ENCODE assay signal across 39 mouse cellular contexts in genomic region chr5:147322183-147322582, GRCm38 (mm10). TPM values are rescaled to one million over a fixed set of nuclear protein-coding genes. Genes with fewer than 3 reads are reported as not detected.
A peak's percentile ranks its signal among the peaks of the same experiment; 100 is the strongest.
DNase-seq lines count a peak whose midpoint lies in the region; ATAC-seq and TF ChIP-seq lines count a peak whose summit lies in the region.
"Had no signal": no experiment of that assay in that cellular context is flagged by ENCODE, and none has a peak within 500 bp of the region (broad histone marks: within the 10 kb centered on the region; RNA-seq: fewer than 3 reads in every experiment).

Urad (minus strand) TSS chr5:147322440.

- peak; percentile 50 for DNase-seq in forebrain, embryonic 11.5 days (ENCODE audit: low spot score)
- DNase-seq in stomach, postnatal 0 days (ENCODE audit: low spot score), result no peak
- DNase-seq in liver, embryonic 14.5 days (ENCODE audit: low read depth in 3 of 3, low spot score in 3 of 3), result no peak
- no peak for DNase-seq in gastrocnemius, adult 2 months
- DNase-seq in heart, adult 8-10 months (ENCODE audit: low spot score), result no peak
- DNase-seq: adrenal gland, postnatal 36 days; cerebellum, adult 18-20 months; cerebellum, postnatal 14 days; heart, adult 2 months; heart, postnatal 14 days; kidney, adult 11 months; kidney, postnatal 25 days; lung, adult 18-20 months; lung, postnatal 4 days; retina, postnatal 1 day; right cerebral cortex, postnatal 14 days; thymus, postnatal 36 days had no signal

- H3K27me3 ChIP-seq in forebrain, embryonic 11.5 days (ENCODE audit: control insufficient read depth, insufficient read depth, low read length), result peaks cover 34% of the 10 kb centered on the region
- H3K27me3 ChIP-seq in forebrain, embryonic 13.5 days, result peaks cover 65% of the 10 kb centered on the region
- peaks cover 32% of the 10 kb centered on the region for H3K27me3 ChIP-seq in stomach, embryonic 15.5 days (replicated peaks)
- H3K27me3 ChIP-seq in stomach, postnatal 0 days (ENCODE audit: control insufficient read depth, insufficient read depth, low read length), result peaks cover 4% of the 10 kb centered on the region; the same call in 1 of the 2 replicates
- H3K27me3 ChIP-seq in liver, embryonic 14.5 days (ENCODE audit: control insufficient read depth, insufficient read depth, low read length), result peaks cover 3% of the 10 kb centered on the region

- intact Hi-C loops in gastrocnemius, adult 2 months (cut with DNase I), result loop anchor here (2.0 to 5.0 kb wide), 3 partner anchors 340 to 615 kb away; no protein-coding TSS in a partner anchor

- no peak within 1 kb of the TSS for H3K4me2 ChIP-seq in forebrain, embryonic 11.5 days (ENCODE audit: low read depth, low read length, severe bottlenecking)
- H3K4me2 ChIP-seq in forebrain, embryonic 13.5 days, result no peak within 1 kb of the TSS
- no peak within 1 kb of the TSS for H3K4me2 ChIP-seq in stomach, embryonic 15.5 days
- H3K4me2 ChIP-seq in stomach, postnatal 0 days (replicated peaks; ENCODE audit: low read depth), result no peak within 1 kb of the TSS
- no peak within 1 kb of the TSS for H3K4me2 ChIP-seq in liver, embryonic 14.5 days (ENCODE audit: low read depth)
- H3K4me2 ChIP-seq: forebrain, embryonic 15.5 days; kidney, embryonic 15.5 days; midbrain, embryonic 15.5 days; neural tube, embryonic 15.5 days had no signal

- no peak within 1 kb of the TSS for H3K4me3 ChIP-seq in forebrain, embryonic 11.5 days (ENCODE audit: low read depth, low read length)
- H3K4me3 ChIP-seq in forebrain, embryonic 13.5 days, result no peak within 1 kb of the TSS
- no peak within 1 kb of the TSS for H3K4me3 ChIP-seq in stomach, embryonic 15.5 days (replicated peaks)
- no peak within 1 kb of the TSS for H3K4me3 ChIP-seq in stomach, postnatal 0 days (ENCODE audit: low read depth, low read length)
- no peak within 1 kb of the TSS for H3K4me3 ChIP-seq in liver, embryonic 14.5 days (ENCODE audit: insufficient read depth in 1 of 2, low read depth in 2 of 2, low read length in 2 of 2)
- H3K4me3 ChIP-seq in gastrocnemius, adult 2 months, result no peak within 1 kb of the TSS
- H3K4me3 ChIP-seq: forebrain, embryonic 15.5 days; heart, adult 2 months; kidney, embryonic 15.5 days; midbrain, embryonic 10.5 days; midbrain, embryonic 15.5 days; neural tube, embryonic 15.5 days had no signal

- H3K9me3 ChIP-seq in forebrain, embryonic 11.5 days (ENCODE audit: control insufficient read depth, low read length), result no peaks in the 10 kb centered on the region
- H3K9me3 ChIP-seq in forebrain, embryonic 13.5 days (replicated peaks), result no peaks in the 10 kb centered on the region
- H3K9me3 ChIP-seq in stomach, embryonic 15.5 days, result no peaks in the 10 kb centered on the region
- no peaks in the 10 kb centered on the region for H3K9me3 ChIP-seq in stomach, postnatal 0 days (ENCODE audit: control insufficient read depth, low read length)
- H3K9me3 ChIP-seq in liver, embryonic 14.5 days (ENCODE audit: control insufficient read depth, low read length), result no peaks in the 10 kb centered on the region
- H3K9me3 ChIP-seq: forebrain, embryonic 15.5 days; kidney, embryonic 15.5 days; midbrain, embryonic 10.5 days; midbrain, embryonic 15.5 days; neural tube, embryonic 15.5 days had no signal

- H3K27ac ChIP-seq in forebrain, embryonic 11.5 days (ENCODE audit: low read depth, low read length), result no peak within 1 kb of the TSS
- H3K27ac ChIP-seq in forebrain, embryonic 13.5 days, result no peak within 1 kb of the TSS
- H3K27ac ChIP-seq in stomach, embryonic 15.5 days, result no peak within 1 kb of the TSS
- H3K27ac ChIP-seq in stomach, postnatal 0 days (replicated peaks), result no peak within 1 kb of the TSS
- no peak within 1 kb of the TSS for H3K27ac ChIP-seq in liver, embryonic 14.5 days
- no peak within 1 kb of the TSS for H3K27ac ChIP-seq in gastrocnemius, adult 2 months
- H3K27ac ChIP-seq: forebrain, embryonic 15.5 days; heart, adult 2 months; kidney, embryonic 15.5 days; midbrain, embryonic 10.5 days; midbrain, embryonic 15.5 days; neural tube, embryonic 15.5 days had no signal

- H3K4me1 ChIP-seq in forebrain, embryonic 11.5 days (replicated peaks; ENCODE audit: control insufficient read depth, insufficient read depth, low read length), result no peaks in the 10 kb centered on the region
- H3K4me1 ChIP-seq in forebrain, embryonic 13.5 days, result no peaks in the 10 kb centered on the region
- H3K4me1 ChIP-seq in stomach, embryonic 15.5 days, result no peaks in the 10 kb centered on the region
- no peaks in the 10 kb centered on the region for H3K4me1 ChIP-seq in stomach, postnatal 0 days (replicated peaks; ENCODE audit: control insufficient read depth, insufficient read depth)
- peaks cover 0 to 3% of the 10 kb centered on the region in 2 experiments; a peak in 2 of 4 replicates for H3K4me1 ChIP-seq in liver, embryonic 14.5 days (replicated peaks; ENCODE audit: control insufficient read depth in 2 of 2, insufficient read depth in 2 of 2, low read length in 1 of 2)
- H3K4me1 ChIP-seq: forebrain, embryonic 15.5 days; midbrain, embryonic 10.5 days; midbrain, embryonic 15.5 days; neural tube, embryonic 15.5 days had no signal

- no peaks in the 10 kb centered on the region for H3K36me3 ChIP-seq in forebrain, embryonic 11.5 days (ENCODE audit: control insufficient read depth, insufficient read depth, low read length)
- no peaks in the 10 kb centered on the region for H3K36me3 ChIP-seq in forebrain, embryonic 13.5 days (ENCODE audit: poor library complexity, severe bottlenecking)
- no peaks in the 10 kb centered on the region for H3K36me3 ChIP-seq in stomach, embryonic 15.5 days
- no peaks in the 10 kb centered on the region for H3K36me3 ChIP-seq in stomach, postnatal 0 days (ENCODE audit: control insufficient read depth, insufficient read depth, low read length)
- no peaks in the 10 kb centered on the region for H3K36me3 ChIP-seq in liver, embryonic 14.5 days (replicated peaks; ENCODE audit: control insufficient read depth, insufficient read depth, low read depth)
- H3K36me3 ChIP-seq: forebrain, embryonic 15.5 days; kidney, embryonic 15.5 days; midbrain, embryonic 10.5 days; midbrain, embryonic 15.5 days; neural tube, embryonic 15.5 days had no signal

- WGBS in forebrain, embryonic 11.5 days, result 77% methylated on average over 8 of the region's 8 CpGs
- 80% methylated on average over 8 of the region's 8 CpGs for WGBS in forebrain, embryonic 13.5 days
- WGBS in stomach, embryonic 15.5 days, result 53% methylated on average over 8 of the region's 8 CpGs
- WGBS in stomach, postnatal 0 days, result 43% methylated on average over 8 of the region's 8 CpGs
- WGBS in liver, embryonic 14.5 days (ENCODE audit: insufficient replicate concordance), result 53% methylated on average over 8 of the region's 8 CpGs

- no peak within 1 kb of the TSS for H3K9ac ChIP-seq in forebrain, embryonic 11.5 days (ENCODE audit: low read length)
- H3K9ac ChIP-seq in forebrain, embryonic 13.5 days, result no peak within 1 kb of the TSS
- H3K9ac ChIP-seq in stomach, embryonic 15.5 days, result no peak within 1 kb of the TSS
- H3K9ac ChIP-seq in stomach, postnatal 0 days (ENCODE audit: low read length), result no peak within 1 kb of the TSS
- no peak within 1 kb of the TSS for H3K9ac ChIP-seq in liver, embryonic 14.5 days (replicated peaks)
- H3K9ac ChIP-seq: forebrain, embryonic 15.5 days; kidney, embryonic 15.5 days; midbrain, embryonic 15.5 days; neural tube, embryonic 15.5 days had no signal

- no peak for TF ChIP-seq EP300 in stomach, postnatal 0 days (optimal IDR thresholded peaks at IDR 0.05)
- no peak for TF ChIP-seq EP300 in liver, embryonic 14.5 days (IDR thresholded peaks at IDR 0.05; ENCODE audit: low read depth)

- no peak for TF ChIP-seq CTCF in stomach, postnatal 0 days (IDR thresholded peaks at IDR 0.05; ENCODE audit: low read depth)
- TF ChIP-seq CTCF in liver, embryonic 14.5 days (IDR thresholded peaks at IDR 0.05; ENCODE audit: low read depth), result no peak
- no peak for TF ChIP-seq CTCF in gastrocnemius, adult 2 months (IDR thresholded peaks at IDR 0.05)

- no peak for ATAC-seq in forebrain, embryonic 11.5 days (replicated peaks; ENCODE audit: low FRiP score)
- no peak for ATAC-seq in forebrain, embryonic 13.5 days
- peak; percentile 45; the same call in 1 of the 2 replicates for ATAC-seq in stomach, embryonic 15.5 days (ENCODE audit: insufficient read depth, low FRiP score, low read depth)
- no peak for ATAC-seq in stomach, postnatal 0 days (ENCODE audit: low FRiP score, low TSS enrichment)
- ATAC-seq in liver, embryonic 14.5 days (ENCODE audit: insufficient read depth), result peak; percentile 44; the same call in 1 of the 2 replicates
- ATAC-seq: forebrain, embryonic 15.5 days; hindbrain, embryonic 16.5 days; lung, postnatal 0 days; midbrain, embryonic 15.5 days had no signal

RNA-seq across cellular contexts. Expression of gene Urad, which starts in this region (rescaled TPM):
- not detected in 2 replicates for polyA plus RNA-seq in forebrain, embryonic 11.5 days (2014; fragmentation: Nextera tagmentation; extraction: Ambion mirVana)
- polyA plus RNA-seq in forebrain, embryonic 13.5 days (2015; fragmentation: Nextera tagmentation; extraction: Ambion mirVana), result not detected in 2 replicates
- polyA plus RNA-seq in stomach, embryonic 15.5 days (2015; fragmentation: Nextera tagmentation; extraction: Ambion mirVana), result 0.41 and 0.71 TPM in 2 replicates
- not detected in 2 replicates for polyA plus RNA-seq in stomach, postnatal 0 days (2015; fragmentation: Nextera tagmentation; extraction: Ambion mirVana)
- 1.0 and 1.1 TPM in 2 replicates for polyA plus RNA-seq in liver, embryonic 14.5 days (2012; rRNA removed)
- polyA plus RNA-seq in liver, embryonic 14.5 days (2014; fragmentation: Nextera tagmentation; extraction: Ambion mirVana), result 0.30 and 0.57 TPM in 2 replicates
- total RNA-seq in gastrocnemius, adult 2 months (2021), result not detected
- total RNA-seq in heart, adult 8-10 months (2022), result not detected
- total RNA-seq: gastrocnemius, adult 8-10 months; gastrocnemius, postnatal 4 days; heart, adult 2 months; heart, postnatal 14 days; layer of hippocampus, adult 18-20 months; layer of hippocampus, postnatal 10 days; left cerebral cortex, adult 18-20 months; left cerebral cortex, postnatal 14 days had no signal
- polyA plus RNA-seq: brain, embryonic 14.5 days; cortical plate, adult 2 months; forebrain, embryonic 15.5 days; frontal cortex, adult 2 months; heart, adult 2 months; heart, embryonic 14.5 days; hindbrain, embryonic 11.5 days; hindbrain, embryonic 16.5 days; kidney, embryonic 15.5 days; limb, embryonic 11.5 days; lung, postnatal 0 days; midbrain, embryonic 10.5 days; midbrain, embryonic 15.5 days; neural tube, embryonic 15.5 days; stomach, embryonic 14.5 days had no signal

Comparison
In these comparisons a context has a peak if more than half of its experiments do, and no peak if none do; other contexts are left out.
1. Peak in DNase-seq in forebrain, embryonic 11.5 days; RNA of the gene not detected or under 1 TPM.
2. Peak in ATAC-seq in stomach, embryonic 15.5 days; RNA of the gene not detected or under 1 TPM.